Mouse (Mus musculus) left cerebral cortex, adult 18-20 months (tissue): ENCODE data around the gene Kcnip1. TPM values are rescaled to one million over a fixed set of nuclear protein-coding genes. Genes with fewer than 3 reads are reported as not detected.

ENCODE experiments used
- DNase-seq, 2 experiments: peaks; one replicate each; pipeline ENCODE4 v3.0.0; 2021 to 2022; ENCODE audit warnings: low spot score in 2 of 2, mixed read lengths in 1 of 2
- total RNA-seq, 2 experiments: library from RNA; stranded (reverse); gene quantifications; 2 replicates each; pipeline ENCODE4 v1.2.3; 2021

The Kcnip1 gene
- total RNA-seq, 2 experiments from 2014 or later = 25.2 to 32.8 TPM

GRCm38 (mm10) chr11:33700725-33701124 is 292.2 kb downstream of the Kcnip1 start:
- peak; percentile 84 to 89 for DNase-seq

DNA sequence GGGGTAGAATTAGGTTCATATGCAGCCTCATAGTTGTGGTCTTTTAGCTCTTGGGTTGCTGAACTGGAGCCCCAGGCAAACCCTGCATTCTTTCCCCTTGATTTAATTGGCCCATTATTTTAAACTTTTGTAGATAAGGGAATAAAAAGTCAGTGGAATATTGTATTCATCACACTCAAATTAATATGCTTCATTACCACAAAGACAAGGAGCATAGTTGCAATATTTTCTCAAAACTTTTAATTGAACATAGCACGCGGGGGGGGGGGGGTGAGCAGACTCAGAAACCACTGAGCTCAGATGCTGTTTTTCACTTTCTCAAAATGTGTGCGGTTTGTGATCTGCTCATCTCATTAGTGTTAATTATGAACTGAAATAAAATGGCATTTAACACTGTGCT is 302.8 kb downstream of the Kcnip1 start:
- DNase-seq = no peak

GRCm38 (mm10) chr11:33685904-33686303 is 307.0 kb downstream of the Kcnip1 start:
- DNase-seq = peak; percentile 68 to 74

DNA sequence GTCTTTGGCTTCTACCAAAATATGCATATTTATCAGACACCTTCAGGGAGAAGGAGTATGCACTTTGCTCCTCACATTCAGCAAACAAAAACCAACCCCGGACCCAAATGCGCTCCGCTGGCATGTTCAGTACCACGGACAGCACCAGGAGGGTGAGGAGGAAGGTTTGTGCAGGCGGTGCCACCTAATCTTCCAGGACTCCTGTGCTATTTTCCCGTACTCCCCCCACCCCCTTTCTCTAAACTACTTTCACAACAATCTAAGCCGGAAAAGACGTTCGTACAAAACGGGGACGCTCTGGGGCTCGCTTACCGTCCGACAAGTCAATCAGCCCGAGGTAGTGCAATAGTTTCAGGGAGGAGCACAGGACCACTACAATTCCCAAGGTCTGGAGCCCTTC is 312.8 kb downstream of the Kcnip1 start:
- DNase-seq = no peak

- no peak for DNase-seq
These were observed 322.6 kb downstream of the Kcnip1 start for GRCm38 (mm10) chr11:33670105-33670965.

DNA sequence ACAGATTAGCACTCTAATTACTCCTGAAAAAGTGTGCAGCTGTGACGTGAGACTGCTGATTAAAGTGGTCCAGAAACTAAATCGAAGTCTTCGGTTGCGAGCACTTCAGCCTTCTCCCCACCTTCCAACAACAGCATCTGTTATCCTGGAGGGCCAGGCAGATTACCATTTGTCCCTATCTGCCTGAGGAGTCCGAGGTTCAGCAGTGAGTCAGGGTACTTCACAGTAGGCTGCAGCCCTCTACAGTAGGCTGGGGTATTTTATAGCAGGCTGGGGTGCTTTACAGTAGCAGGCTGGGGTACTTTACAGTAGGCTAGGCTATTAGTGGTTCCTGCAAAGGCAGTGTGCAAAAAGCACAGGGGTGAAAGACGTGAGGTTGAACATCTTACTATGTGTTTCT is 324.6 kb downstream of the Kcnip1 start:
- DNase-seq = no peak

GRCm38 (mm10) chr11:33663599-33663998 is 329.4 kb downstream of the Kcnip1 start:
- DNase-seq = no peak

GRCm38 (mm10) chr11:33660016-33660913 is 332.7 kb downstream of the Kcnip1 start:
- no peak for DNase-seq

DNA sequence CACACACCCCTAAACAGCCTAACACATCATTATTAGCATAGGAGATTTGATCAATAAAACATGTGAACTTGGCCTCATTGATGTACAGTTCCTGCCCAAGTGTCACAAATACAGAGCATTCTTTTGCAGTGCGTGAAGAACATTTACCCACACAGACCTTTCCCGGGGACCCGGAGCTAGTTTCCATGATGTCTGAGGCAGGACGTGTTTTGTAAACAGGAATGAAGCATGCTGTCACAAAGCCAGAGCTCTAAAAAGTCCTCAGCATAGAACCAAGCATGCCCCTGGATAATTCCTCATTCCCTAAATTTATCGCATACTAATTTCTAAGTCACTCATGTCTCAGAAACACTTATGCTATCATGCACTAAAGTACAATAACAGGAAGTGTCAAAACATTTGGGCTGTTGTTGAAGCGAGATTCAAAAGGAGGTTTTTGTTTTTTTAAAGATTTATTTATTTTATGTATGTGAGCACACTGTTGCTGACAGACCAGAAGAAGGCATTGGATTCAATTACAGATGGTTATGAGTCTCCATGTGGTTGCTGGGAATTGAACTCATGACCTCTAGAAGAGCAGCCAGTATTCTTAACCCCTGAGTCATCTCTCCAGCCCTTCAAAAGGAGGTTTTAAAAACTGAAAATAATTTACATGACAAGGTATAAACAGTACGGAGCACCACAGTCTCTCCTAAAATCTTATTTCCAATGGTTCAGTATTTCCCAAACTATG is 336.9 kb downstream of the Kcnip1 start:
- no peak for DNase-seq

DNA sequence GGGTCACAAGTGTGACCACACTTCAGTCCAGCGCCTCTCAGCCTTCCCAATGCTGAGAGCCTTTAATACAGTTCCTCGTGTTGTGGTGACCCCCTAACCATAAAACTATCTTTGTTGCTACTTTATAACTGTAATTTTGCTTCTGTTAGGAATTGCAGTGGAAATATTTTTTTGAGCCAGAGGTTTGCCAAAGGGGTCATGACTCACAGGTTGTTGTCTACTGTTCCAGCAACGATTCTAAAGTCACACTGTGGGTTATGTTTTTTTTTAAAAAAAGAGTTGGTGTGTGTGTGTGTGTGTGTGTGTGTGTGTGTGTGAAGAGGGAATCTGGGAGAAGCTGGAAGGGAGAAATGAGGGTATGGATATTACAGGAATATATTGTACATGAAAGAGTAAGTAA is 337.7 kb downstream of the Kcnip1 start:
- DNase-seq = no peak

DNA sequence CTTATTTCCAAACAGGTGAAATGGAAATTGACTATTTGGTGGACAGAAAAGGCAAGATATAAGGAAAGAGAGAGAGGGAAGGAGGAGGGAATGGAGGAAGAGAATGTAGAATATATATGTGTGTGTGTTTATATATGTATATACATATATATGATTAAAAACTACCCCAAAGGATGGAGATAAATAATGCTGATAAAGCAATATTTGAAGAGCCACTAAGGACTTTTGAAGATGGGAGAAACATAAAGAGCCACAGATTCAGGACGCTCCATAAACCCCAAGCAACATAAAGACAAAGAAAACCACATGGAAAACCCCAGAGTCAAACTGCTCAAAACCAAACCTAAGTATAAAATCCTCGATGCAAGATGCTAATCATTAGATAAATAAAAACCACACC is 338.5 kb downstream of the Kcnip1 start:
- no peak for DNase-seq

DNA sequence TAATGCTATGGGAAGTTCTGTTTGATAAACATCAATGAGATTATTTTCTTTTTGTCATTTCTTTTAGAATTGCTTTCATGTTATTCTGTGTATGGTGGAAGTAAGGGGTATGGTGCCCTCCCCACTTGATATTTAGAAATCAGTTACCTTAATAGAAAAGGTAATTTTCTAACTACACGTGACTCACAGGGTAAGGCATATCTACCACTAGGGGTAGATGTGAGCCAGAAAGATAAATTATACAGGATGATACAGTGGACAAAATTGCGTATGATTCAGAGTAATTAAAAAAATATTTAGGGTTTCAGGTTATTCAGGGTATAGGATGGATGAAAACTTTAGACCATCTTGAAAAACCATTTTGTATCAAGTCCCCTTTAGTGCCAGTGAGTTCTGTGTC is 343.6 kb downstream of the Kcnip1 start:
- DNase-seq = no peak

DNA sequence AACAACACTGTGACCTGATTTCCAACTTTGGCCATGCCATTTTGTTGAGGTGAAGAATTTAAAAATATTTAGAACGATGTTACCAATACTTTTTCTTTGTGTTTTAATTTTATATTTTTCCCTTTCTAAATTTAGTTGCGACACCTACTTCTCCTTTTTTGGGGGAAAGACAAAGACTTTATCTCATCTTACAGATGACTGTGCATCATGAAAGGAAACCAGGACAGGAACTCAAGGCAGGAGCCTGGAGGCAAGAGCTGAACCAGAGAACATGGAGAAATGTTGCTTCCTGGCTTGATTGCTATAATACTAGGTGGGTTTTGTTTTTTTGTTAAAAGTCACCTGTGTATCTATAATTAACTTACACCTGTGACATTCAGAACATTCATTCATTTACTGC is 355.8 kb downstream of the Kcnip1 start:
- no peak for DNase-seq

- peak in 1 of 2 experiments; percentile 16 for DNase-seq
These were observed 365.7 kb downstream of the Kcnip1 start for GRCm38 (mm10) chr11:33627136-33627742.

GRCm38 (mm10) chr11:33614218-33614617 is 378.7 kb downstream of the Kcnip1 start:
- peak; percentile 71 to 78 for DNase-seq

DNA sequence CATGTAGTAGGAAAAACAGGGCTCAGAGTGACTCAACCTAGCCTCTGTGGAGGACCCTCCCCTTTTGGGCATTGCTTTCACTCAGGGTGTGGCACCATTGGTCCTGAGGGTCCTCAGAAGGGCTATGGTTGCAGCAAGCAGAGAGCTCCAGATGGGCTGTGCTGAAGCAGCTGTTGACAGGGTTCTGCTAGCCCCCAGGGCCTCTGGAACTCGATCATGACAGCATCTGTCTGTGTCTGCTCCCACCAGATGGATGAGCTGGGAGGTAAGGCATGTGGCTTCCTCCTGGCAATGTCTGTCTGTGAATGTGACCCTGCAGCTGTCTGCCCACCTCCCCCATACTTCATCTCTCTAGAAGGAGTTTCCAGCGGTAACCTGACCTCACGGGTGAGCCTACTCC is 385.2 kb downstream of the Kcnip1 start:
- no peak for DNase-seq

- DNase-seq = no peak
These were observed 389.8 kb downstream of the Kcnip1 start for GRCm38 (mm10) chr11:33603174-33603573.

DNA sequence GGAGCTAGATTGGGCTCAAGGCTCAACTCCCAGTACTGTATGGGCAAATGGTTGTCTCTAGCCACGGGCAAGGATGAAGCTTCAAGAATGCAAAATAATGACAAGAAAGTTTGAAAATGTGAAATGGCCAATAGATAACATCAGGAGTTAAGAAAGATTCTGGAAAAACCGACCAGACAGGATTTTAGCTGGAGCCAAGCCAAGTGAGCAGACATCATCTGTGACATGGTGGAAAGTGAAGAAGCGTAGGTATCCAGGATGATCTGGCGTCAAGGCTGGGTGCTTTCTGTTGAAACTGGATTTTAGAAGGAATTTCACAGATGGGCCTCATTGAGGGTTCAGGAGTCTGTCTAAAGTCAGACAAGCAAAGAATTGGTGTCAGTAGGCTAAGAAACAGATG is 394.0 kb downstream of the Kcnip1 start, which contains the start of gene D130052B06Rik:
TSS of gene D130052B06Rik (plus strand) at position 317 of the 400 bp plus-strand sequence.
- DNase-seq = no peak

- DNase-seq = no peak
These were observed 396.3 kb downstream of the Kcnip1 start for GRCm38 (mm10) chr11:33596655-33597054.

GRCm38 (mm10) chr11:33592826-33593225 is 400.1 kb downstream of the Kcnip1 start:
- DNase-seq = no peak

GRCm38 (mm10) chr11:33590771-33591170 is 402.2 kb downstream of the Kcnip1 start:
- no peak for DNase-seq
